Mouse (Mus musculus) stomach, embryonic 16.5 days (tissue): Measurements from ENCODE around the gene Olfr1301. TPM values are rescaled to one million over a fixed set of nuclear protein-coding genes. Genes with fewer than 3 reads are reported as not detected.

ENCODE experiments used
- ATAC-seq: fragments of 200-750 bp; cut with Nextera tagmentation; 2 replicates; pipeline ENCODE4 v1.8.0; 2017; ENCODE audit warnings: moderate number of reproducible peaks, moderate TSS enrichment; ENCODE audit not compliant: insufficient read depth, low FRiP score
- H3K27ac ChIP-seq: fragments of 300-500 bp; sonication (generic); 2 replicates; pipeline ENCODE4 v1.5.1; 2014; ENCODE audit warnings: low read length
- H3K27me3 ChIP-seq: fragments of 300-500 bp; sonication (generic); 2 replicates; pipeline ENCODE4 v1.6.1; 2014; ENCODE audit warnings: low read length, control low read depth, mixed read lengths; ENCODE audit not compliant: control insufficient read depth, insufficient read depth
- H3K36me3 ChIP-seq: fragments of 300-500 bp; sonication (generic); 2 replicates; pipeline ENCODE4 v1.6.1; 2014; ENCODE audit warnings: low read length; ENCODE audit not compliant: control insufficient read depth, insufficient read depth
- H3K4me1 ChIP-seq: fragments of 300-500 bp; sonication (generic); 2 replicates; pipeline ENCODE4 v1.6.1; 2014; ENCODE audit warnings: low read length, control low read depth, mixed read lengths; ENCODE audit not compliant: control insufficient read depth, insufficient read depth
- H3K4me2 ChIP-seq: fragments of 300-500 bp; sonication (generic); 2 replicates; pipeline ENCODE4 v1.6.1; 2014; ENCODE audit warnings: low read depth, low read length, mixed read lengths
- H3K4me3 ChIP-seq: fragments of 300-500 bp; sonication (generic); replicated peaks from 2 replicates; pipeline ENCODE4 v1.5.1; 2014; ENCODE audit warnings: mild to moderate bottlenecking, low read length
- H3K9ac ChIP-seq: fragments of 300-500 bp; sonication (generic); 2 replicates; pipeline ENCODE4 v1.6.1; 2014; ENCODE audit warnings: low read length
- H3K9me3 ChIP-seq: fragments of 300-500 bp; sonication (generic); replicated peaks from 2 replicates; pipeline ENCODE4 v1.6.1; 2016; ENCODE audit warnings: low read length, control low read depth; ENCODE audit not compliant: control insufficient read depth
- WGBS: fragments of 180-500 bp; shearing (Covaris S2); extraction: QIAGEN DNeasy Blood & Tissue Kit; methylation state at CpG from one replicate; pipeline ENCODE4 v1.1.7; 2014; 5-methylcytosine and 5-hydroxymethylcytosine counted together
- polyA plus RNA-seq: library from polyadenylated mRNA; unstranded; fragments of >200 nt; fragmentation: Nextera tagmentation; extraction: Ambion mirVana; gene quantifications from 2 replicates; pipeline ENCODE4 v1.2.1, GENCODE M21; 2015

The Olfr1301 gene
- not detected in 2 replicates for polyA plus RNA-seq

GRCm38 (mm10) chr2:111750706-111751105 is at the start of gene Olfr1301:
Gene Olfr1301, plus strand, starts transcription at chr2:111751006.
- H3K36me3 ChIP-seq, result no peaks in the 10 kb centered on the region
- H3K9ac ChIP-seq, result no peak within 1 kb of the TSS
- no peak within 1 kb of the TSS for H3K27ac ChIP-seq
- no peaks in the 10 kb centered on the region for H3K9me3 ChIP-seq
- WGBS, result 80% methylated on average over 3 of the region's 3 CpGs
- no peak for ATAC-seq
- H3K4me3 ChIP-seq, result no peak within 1 kb of the TSS
- H3K4me2 ChIP-seq, result no peak within 1 kb of the TSS
- no peaks in the 10 kb centered on the region for H3K27me3 ChIP-seq
- no peaks in the 10 kb centered on the region for H3K4me1 ChIP-seq

- Histone ChIP-seq H3K4me3 (no peak overlapping the region), H3K4me2 (no peak overlapping the region), H3K27ac (no peak overlapping the region), H3K27me3 (no peaks in the 10 kb centered on the region), H3K4me1 (no peaks in the 10 kb centered on the region), H3K36me3 (no peaks in the 10 kb centered on the region), H3K9me3 (no peaks in the 10 kb centered on the region), H3K9ac (no peak overlapping the region)
- no peak for ATAC-seq
Measured at GRCm38 (mm10) chr2:111726739-111727138, 24.1 kb upstream of the Olfr1301 start.

GRCm38 (mm10) chr2:111777129-111777528 is 26.3 kb downstream of the Olfr1301 start, which contains the start of gene Olfr1302:
Gene Olfr1302, plus strand, starts transcription at chr2:111777429.
- Histone ChIP-seq H3K36me3 (no peaks in the 10 kb centered on the region), H3K4me3 (no peak within 1 kb of the TSS), H3K4me1 (no peaks in the 10 kb centered on the region), H3K9ac (no peak within 1 kb of the TSS), H3K27me3 (no peaks in the 10 kb centered on the region), H3K27ac (no peak within 1 kb of the TSS), H3K4me2 (no peak within 1 kb of the TSS), H3K9me3 (no peaks in the 10 kb centered on the region)
- WGBS, result 74% methylated on average over 2 of the region's 2 CpGs
- no peak for ATAC-seq

Other genes starting within 250 kb of the Olfr1301 start
- gene Olfr1293-ps, start 225.8 kb upstream of the Olfr1301 start, polyA plus RNA-seq, result not detected in 2 replicates
- not detected in 2 replicates for gene Olfr1294, start 210.7 kb upstream of the Olfr1301 start, polyA plus RNA-seq
- gene Olfr1295, start 181.3 kb upstream of the Olfr1301 start, polyA plus RNA-seq, result not detected in 2 replicates
- gene Olfr1297, start 124.5 kb upstream of the Olfr1301 start, polyA plus RNA-seq, result not detected in 2 replicates
- not detected in 2 replicates for gene Olfr1298, start 101.8 kb upstream of the Olfr1301 start, polyA plus RNA-seq
- gene Olfr1299, start 89.6 kb upstream of the Olfr1301 start, polyA plus RNA-seq, result not detected in 2 replicates
- not detected in 2 replicates for gene Olfr1302, start 26.4 kb downstream of the Olfr1301 start, polyA plus RNA-seq
- not detected in 2 replicates for gene Olfr1303, start 69.3 kb downstream of the Olfr1301 start, polyA plus RNA-seq
- not detected in 2 replicates for gene Olfr1305, start 126.1 kb downstream of the Olfr1301 start, polyA plus RNA-seq
- gene Olfr1306, start 165.3 kb downstream of the Olfr1301 start, polyA plus RNA-seq, result not detected in 2 replicates
- gene Olfr1307, start 198.4 kb downstream of the Olfr1301 start, polyA plus RNA-seq, result not detected in 2 replicates
- gene Olfr1308, start 213.9 kb downstream of the Olfr1301 start, polyA plus RNA-seq, result not detected in 2 replicates
- not detected in 2 replicates for gene Olfr1309, start 239.3 kb downstream of the Olfr1301 start, polyA plus RNA-seq